Mouse (Mus musculus): ENCODE measurements around the gene Ccdc93.

The Ccdc93 gene

DNA sequence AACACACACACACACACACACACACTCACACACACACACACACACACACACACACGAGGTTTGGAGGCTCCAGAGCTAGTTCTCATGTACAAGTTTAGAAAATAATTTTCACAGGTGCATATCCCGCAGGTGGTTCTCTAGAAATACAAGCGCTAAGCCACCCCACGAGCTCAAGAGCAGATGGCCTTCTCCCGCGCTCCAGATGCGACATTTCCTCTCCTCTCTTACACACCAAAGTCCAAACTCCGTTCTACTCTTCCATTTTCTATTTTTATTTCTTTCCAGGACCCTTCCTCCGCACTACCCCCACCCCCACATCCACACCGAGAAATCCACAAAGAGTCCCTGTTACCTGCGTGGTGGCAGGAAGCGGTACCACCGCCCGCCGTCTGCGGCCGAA lies 96.2 kb downstream of the Ccdc93 start:
- no peak for DNase-seq

DNA sequence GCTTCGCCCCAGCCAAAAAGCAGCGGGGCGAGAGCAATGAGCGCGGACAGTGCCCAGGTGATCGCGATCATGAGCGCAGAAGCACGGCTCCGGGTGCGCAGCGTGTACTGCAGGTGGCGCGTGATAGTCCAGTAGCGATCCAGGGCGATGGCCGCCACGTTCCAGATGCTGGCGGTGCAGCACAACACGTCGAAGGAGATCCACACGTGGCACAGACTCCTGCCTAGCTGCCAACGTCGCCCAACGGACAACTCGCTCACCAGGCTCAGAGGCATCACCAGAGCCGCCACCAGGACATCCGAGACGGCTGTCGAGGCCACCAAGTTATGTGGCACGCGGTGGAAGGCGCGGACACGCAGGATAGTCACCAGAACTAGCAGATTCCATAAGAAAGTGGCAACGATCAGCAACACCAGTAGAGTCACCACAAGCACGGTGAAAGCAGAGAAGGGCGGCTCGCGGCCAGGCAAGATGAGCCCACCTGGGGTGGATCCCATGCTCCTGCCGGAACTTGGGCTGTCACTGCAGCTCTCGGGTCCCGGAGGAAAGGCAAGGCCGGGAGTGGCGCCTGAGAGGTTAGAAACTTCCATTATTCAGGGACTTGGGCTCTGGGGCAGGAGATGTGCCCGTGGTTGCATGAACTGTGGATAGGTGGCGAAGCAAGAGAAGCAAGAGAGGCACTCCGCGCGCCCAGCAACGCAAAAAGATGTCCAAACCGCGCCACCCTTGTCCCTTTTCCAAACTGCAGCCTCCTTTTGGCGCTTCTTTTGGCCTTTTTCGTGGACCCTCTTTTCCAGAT lies 97.0 kb downstream of the Ccdc93 start:
- DNase-seq = no peak

DNA sequence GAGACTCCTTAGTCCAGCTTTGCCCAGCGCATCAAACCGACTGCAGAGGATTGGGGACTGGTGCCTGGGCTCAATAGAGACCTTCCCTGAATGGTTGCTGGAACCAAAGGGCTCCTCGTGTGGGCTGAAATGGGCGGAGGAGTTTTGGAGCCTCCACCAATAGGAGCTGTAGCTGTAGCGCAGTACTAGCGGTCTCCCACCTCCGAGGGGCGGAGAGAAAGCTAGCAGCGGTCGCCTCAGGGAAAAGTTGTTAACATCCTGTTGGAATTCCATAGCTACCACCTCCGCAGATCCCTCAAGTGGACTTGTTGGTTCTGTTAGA lies 97.5 kb downstream of the Ccdc93 start, which contains the start of gene Htr5b:
Htr5b (minus strand) TSS at position 67 of the 322 bp plus-strand sequence.
- no peak for DNase-seq

DNA sequence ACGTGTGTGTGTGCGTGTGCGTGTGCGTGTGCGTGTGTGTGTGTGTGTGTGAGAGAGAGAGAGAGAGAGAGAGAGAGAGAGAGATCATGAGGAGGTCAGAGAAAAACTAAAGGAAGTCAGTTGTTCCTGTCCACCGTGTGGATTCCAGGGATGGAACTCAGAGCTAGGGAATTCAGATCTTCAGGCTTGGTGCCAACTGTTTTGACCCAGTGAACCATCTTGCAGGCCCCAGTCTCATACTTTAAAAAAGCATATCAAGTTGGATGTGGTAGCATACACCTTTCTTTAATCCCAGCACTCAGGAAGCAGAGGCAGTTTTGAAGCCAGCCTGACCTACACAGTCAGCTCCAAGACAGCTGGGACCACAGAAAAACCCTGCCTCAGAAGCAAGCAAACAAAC lies 98.4 kb downstream of the Ccdc93 start:
- DNase-seq = no peak

DNA sequence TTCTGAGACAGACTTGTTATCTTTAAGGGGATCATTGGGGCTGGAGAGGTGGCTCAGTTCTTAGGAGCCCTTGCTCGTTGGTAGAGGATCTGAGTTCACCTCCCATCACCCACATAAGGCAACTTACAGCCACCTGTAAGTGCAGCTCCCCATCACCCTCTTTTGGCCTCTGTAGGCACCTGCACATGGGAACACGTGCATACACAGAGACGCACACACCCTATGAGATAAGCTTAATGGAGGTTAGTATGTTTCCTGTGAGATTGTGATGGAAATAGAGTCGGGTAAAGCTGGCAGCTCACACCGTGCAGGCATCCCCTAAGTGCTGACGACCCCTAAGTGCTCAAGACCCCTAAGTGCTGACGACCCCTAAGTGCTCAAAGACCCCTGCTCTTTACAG lies 100.6 kb downstream of the Ccdc93 start:
- no peak for DNase-seq

DNA sequence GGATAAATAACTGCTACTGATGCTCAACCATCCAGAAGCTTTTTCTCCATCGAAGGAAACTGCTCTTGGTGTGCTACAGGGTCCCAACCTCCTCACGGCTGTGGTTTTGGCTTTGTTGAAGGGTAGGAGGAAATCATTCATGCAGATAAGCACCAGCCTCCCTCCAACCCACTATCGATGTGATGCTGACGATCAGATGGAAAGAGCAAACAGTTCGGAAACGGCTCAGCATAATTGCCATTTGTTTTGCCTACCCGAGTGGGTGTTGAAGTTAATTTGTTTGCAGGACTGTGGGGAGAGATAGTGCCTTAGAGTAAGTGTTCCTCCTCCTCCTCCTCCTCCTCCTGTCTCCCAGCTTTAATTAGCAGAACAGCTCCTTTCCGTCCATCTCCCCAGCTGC lies 109.5 kb downstream of the Ccdc93 start:
- no peak for DNase-seq

DNA sequence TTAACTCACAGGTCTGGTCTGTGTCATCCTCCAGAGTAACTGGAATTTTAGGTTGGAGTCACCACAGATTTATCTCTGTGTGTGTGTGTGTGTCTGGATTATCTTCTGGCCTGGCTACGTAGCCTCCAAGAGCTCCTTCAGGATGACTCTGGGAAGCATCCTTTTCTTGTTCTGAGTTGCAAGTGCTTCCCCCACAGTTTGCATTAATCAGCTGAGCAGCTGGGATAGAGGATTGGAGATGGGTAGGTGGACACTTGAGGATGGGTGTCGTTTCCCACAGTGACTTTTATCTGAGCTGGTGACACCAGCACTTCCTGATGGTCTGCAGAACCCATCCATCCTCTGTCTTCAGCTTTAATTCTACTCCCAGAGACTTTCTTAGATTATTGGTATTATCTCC lies 116.0 kb downstream of the Ccdc93 start:
- DNase-seq = no peak

DNA sequence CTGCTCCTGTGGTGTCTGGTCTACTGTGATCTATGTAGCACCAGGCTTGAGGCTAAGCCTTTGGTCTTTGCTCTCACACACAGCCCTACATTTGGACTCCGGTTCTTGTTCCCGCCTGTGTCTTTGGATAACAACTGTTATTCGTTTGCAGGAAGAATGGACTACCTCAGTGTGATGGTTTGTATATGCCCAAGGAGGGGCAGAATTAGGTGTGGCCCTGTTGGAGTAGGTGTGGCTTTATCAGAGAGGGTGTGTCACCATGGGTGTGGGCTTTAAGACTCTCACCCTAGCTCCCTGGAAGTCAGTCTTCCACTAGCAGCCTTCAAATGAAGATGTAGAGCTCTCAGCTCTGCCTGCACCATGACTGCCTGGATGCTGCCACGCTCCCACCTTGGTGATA lies 117.8 kb downstream of the Ccdc93 start:
- no peak for DNase-seq

DNA sequence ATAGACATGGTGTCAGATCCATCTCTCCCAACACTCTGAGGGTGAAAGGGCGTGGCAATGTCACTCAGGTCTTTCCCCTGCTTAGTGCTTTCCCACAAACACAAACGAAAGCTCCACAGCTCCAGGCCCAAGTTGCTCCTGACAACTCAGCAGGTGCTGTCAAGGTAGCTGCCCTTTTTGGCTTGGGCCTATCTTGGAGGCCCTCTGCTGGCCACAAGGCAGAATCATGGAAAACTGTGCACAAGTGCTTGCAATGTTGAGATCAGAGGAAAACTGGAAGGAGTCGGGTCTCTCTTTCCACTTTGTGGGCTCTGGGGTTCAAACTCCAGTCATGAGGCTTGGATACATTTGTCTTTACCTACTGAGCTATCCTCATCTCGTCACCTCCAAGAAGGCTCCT lies 118.6 kb downstream of the Ccdc93 start:
- no peak for DNase-seq

DNA sequence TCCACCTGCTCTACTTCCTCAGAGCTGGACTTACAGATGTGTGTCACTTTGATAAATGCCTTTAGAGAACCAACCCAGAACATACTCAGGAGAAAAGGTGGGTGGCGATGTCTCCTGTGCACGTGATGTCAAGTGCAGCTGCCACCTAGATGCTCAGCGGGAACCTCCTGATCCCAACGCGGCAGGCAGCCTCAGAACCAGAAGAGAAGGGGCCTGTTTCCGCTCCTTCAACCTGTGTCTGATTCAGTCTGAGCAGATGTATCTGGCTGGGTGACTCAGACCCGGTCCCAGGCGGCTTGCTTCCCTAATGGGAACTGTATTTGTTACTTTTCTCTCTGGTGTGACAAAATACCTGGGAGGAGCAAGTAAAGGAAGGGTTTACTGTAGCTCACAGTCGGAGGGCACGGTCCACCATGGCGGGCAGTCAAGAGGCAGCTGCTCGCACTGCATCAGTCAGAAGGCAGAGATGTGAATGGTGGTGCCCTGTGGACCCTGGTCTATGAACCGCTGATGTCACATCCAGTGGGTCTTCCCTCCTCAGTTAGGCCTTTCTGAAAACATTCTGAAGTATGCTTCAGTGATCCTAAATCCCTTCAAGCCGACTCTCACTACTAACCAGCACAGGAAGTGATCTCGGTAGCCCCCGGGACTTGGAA lies 120.1 kb downstream of the Ccdc93 start:
- DNase-seq = no peak

DNA sequence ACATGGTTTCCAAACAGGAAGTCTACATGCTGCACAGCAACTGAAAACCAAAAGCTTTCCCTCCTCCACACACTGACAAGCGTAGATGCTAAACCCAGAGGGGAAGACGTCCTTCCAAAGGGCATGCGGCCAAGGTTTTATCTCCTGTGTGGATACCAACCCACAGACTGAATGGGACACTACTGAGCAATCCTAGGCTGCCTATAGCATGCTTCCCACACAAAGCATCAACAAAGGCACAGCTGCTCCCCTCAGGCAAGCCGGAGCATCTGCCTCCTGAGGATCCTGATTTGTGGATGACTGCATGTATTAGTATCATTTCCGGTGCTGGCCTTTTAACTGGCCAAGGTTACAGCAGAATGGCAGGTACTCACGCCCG lies 120.6 kb downstream of the Ccdc93 start:
- no peak for DNase-seq

Measured in cerebellum, postnatal 36 days (tissue).